Mouse (Mus musculus): ENCODE measurements around the gene Nrxn2. TPM values are rescaled to one million over a fixed set of nuclear protein-coding genes. Genes with fewer than 3 reads are reported as not detected.

Nrxn2 gene
- polyA plus RNA-seq, 1 experiment from 2014 or later = 1.4 TPM

- 69% methylated on average over 4 of the region's 4 CpGs for WGBS
- H3K4me1 ChIP-seq (replicated peaks; ENCODE audit: control insufficient read depth, insufficient read depth, low read length) = no peaks in the 10 kb centered on the region; the same call in 1 of the 2 replicates
- no peak for ATAC-seq
These were observed 36.1 kb upstream of the Nrxn2 start for GRCm38 (mm10) chr19:6382323-6382924.

GRCm38 (mm10) chr19:6383470-6383869, 35.1 kb upstream of the Nrxn2 start:
- ATAC-seq = no peak
- H3K9me3 ChIP-seq (ENCODE audit: control insufficient read depth) = no peaks in the 10 kb centered on the region
- H3K4me3 ChIP-seq (ENCODE audit: low read depth, low read length) = no peak overlapping the region
- H3K27ac ChIP-seq (ENCODE audit: low read depth, low read length) = no peak overlapping the region
- H3K4me2 ChIP-seq (replicated peaks; ENCODE audit: low read depth) = no peak overlapping the region
- no peaks in the 10 kb centered on the region; the same call in 1 of the 2 replicates for H3K4me1 ChIP-seq (replicated peaks; ENCODE audit: control insufficient read depth, insufficient read depth, low read length)
- H3K36me3 ChIP-seq (ENCODE audit: control insufficient read depth, insufficient read depth) = peaks cover 11% of the 10 kb centered on the region
- no peak overlapping the region for H3K9ac ChIP-seq (ENCODE audit: low read depth, low read length)
- TF ChIP-seq CTCF (IDR thresholded peaks at IDR 0.05; ENCODE audit: low read depth) = no peak
- no peaks in the 10 kb centered on the region for H3K27me3 ChIP-seq (replicated peaks; ENCODE audit: control insufficient read depth, insufficient read depth, low read length)
- 51% methylated on average over 5 of the region's 5 CpGs for WGBS

More at GRCm38 (mm10) chr19:6382323-6382924, 36.1 kb upstream of the Nrxn2 start:
- Histone ChIP-seq H3K36me3 (ENCODE audit: control insufficient read depth, insufficient read depth) (peaks cover 20% of the 10 kb centered on the region), H3K9me3 (ENCODE audit: control insufficient read depth) (no peaks in the 10 kb centered on the region), H3K4me2 (replicated peaks; ENCODE audit: low read depth) (no peak overlapping the region), H3K4me3 (ENCODE audit: low read depth, low read length) (no peak overlapping the region), H3K9ac (ENCODE audit: low read depth, low read length) (no peak overlapping the region), H3K27ac (ENCODE audit: low read depth, low read length) (no peak overlapping the region), H3K27me3 (replicated peaks; ENCODE audit: control insufficient read depth, insufficient read depth, low read length) (no peaks in the 10 kb centered on the region)
- no peak for TF ChIP-seq CTCF (IDR thresholded peaks at IDR 0.05; ENCODE audit: low read depth)

- H3K27ac ChIP-seq (ENCODE audit: low read depth, low read length) = no peak within 1 kb of the TSS
- no peaks in the 10 kb centered on the region; the same call in 1 of the 2 replicates for H3K4me1 ChIP-seq (replicated peaks; ENCODE audit: control insufficient read depth, insufficient read depth, low read length)
- WGBS = 36% methylated on average over 7 of the region's 7 CpGs
- H3K27me3 ChIP-seq (replicated peaks; ENCODE audit: control insufficient read depth, insufficient read depth, low read length) = no peaks in the 10 kb centered on the region
- peak within 1 kb of the TSS; percentile 35 for H3K4me2 ChIP-seq (replicated peaks; ENCODE audit: low read depth)
- H3K9ac ChIP-seq (ENCODE audit: low read depth, low read length) = no peak within 1 kb of the TSS
- H3K36me3 ChIP-seq (ENCODE audit: control insufficient read depth, insufficient read depth) = peaks cover 4% of the 10 kb centered on the region
- H3K4me3 ChIP-seq (ENCODE audit: low read depth, low read length) = no peak within 1 kb of the TSS
- no peaks in the 10 kb centered on the region for H3K9me3 ChIP-seq (ENCODE audit: control insufficient read depth)
- no peak for TF ChIP-seq CTCF (IDR thresholded peaks at IDR 0.05; ENCODE audit: low read depth)
- ATAC-seq = no peak
These were observed 34.4 kb upstream of the Nrxn2 start, which contains the start of gene Pygm for GRCm38 (mm10) chr19:6384128-6384527. Pygm (plus strand) TSS chr19:6384399.

GRCm38 (mm10) chr19:6384954-6385353, 33.6 kb upstream of the Nrxn2 start:
- Histone ChIP-seq H3K36me3 (ENCODE audit: control insufficient read depth, insufficient read depth) (no peaks in the 10 kb centered on the region), H3K27me3 (replicated peaks; ENCODE audit: control insufficient read depth, insufficient read depth, low read length) (no peaks in the 10 kb centered on the region), H3K9me3 (ENCODE audit: control insufficient read depth) (no peaks in the 10 kb centered on the region), H3K4me2 (replicated peaks; ENCODE audit: low read depth) (peak overlapping the region; percentile 35; the same call in 1 of the 2 replicates), H3K4me3 (ENCODE audit: low read depth, low read length) (no peak overlapping the region), H3K4me1 (replicated peaks; ENCODE audit: control insufficient read depth, insufficient read depth, low read length) (no peaks in the 10 kb centered on the region; the same call in none of the 2 replicates), H3K9ac (ENCODE audit: low read depth, low read length) (no peak overlapping the region), H3K27ac (ENCODE audit: low read depth, low read length) (no peak overlapping the region)
- 65% methylated on average over 11 of the region's 11 CpGs for WGBS
- TF ChIP-seq CTCF (IDR thresholded peaks at IDR 0.05; ENCODE audit: low read depth) = no peak
- no peak for ATAC-seq

GRCm38 (mm10) chr19:6385419-6385818, 33.1 kb upstream of the Nrxn2 start:
- Histone ChIP-seq H3K4me3 (ENCODE audit: low read depth, low read length) (no peak overlapping the region), H3K27ac (ENCODE audit: low read depth, low read length) (no peak overlapping the region), H3K27me3 (replicated peaks; ENCODE audit: control insufficient read depth, insufficient read depth, low read length) (no peaks in the 10 kb centered on the region), H3K9ac (ENCODE audit: low read depth, low read length) (no peak overlapping the region), H3K4me2 (replicated peaks; ENCODE audit: low read depth) (peak overlapping the region; percentile 9; the same call in 1 of the 2 replicates), H3K36me3 (ENCODE audit: control insufficient read depth, insufficient read depth) (no peaks in the 10 kb centered on the region), H3K4me1 (replicated peaks; ENCODE audit: control insufficient read depth, insufficient read depth, low read length) (no peaks in the 10 kb centered on the region; the same call in none of the 2 replicates), H3K9me3 (ENCODE audit: control insufficient read depth) (no peaks in the 10 kb centered on the region)
- TF ChIP-seq CTCF (IDR thresholded peaks at IDR 0.05; ENCODE audit: low read depth) = no peak
- ATAC-seq = no peak
- WGBS = 63% methylated on average over 5 of the region's 5 CpGs

DNA sequence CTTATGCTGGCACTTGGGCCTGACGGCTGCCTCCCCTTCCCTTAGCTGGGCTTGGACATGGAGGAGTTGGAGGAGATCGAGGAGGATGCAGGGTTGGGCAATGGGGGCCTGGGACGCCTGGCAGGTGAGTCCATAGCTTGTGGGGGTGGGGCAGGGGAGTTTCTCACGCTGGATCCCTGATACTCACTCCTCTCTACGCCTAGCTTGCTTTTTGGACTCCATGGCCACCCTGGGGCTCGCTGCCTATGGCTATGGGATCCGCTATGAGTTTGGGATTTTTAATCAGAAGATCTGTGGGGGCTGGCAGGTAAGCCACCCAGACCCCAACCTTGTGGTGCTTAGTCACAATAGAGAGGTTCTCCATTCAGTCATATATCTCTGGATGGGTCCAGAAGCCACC, 32.7 kb upstream of the Nrxn2 start:
- no peaks in the 10 kb centered on the region; the same call in none of the 2 replicates for H3K4me1 ChIP-seq (replicated peaks; ENCODE audit: control insufficient read depth, insufficient read depth, low read length)
- peak overlapping the region; percentile 9; the same call in 1 of the 2 replicates for H3K4me2 ChIP-seq (replicated peaks; ENCODE audit: low read depth)
- no peaks in the 10 kb centered on the region for H3K36me3 ChIP-seq (ENCODE audit: control insufficient read depth, insufficient read depth)
- no peaks in the 10 kb centered on the region for H3K9me3 ChIP-seq (ENCODE audit: control insufficient read depth)
- no peak overlapping the region for H3K4me3 ChIP-seq (ENCODE audit: low read depth, low read length)
- no peak for TF ChIP-seq CTCF (IDR thresholded peaks at IDR 0.05; ENCODE audit: low read depth)
- no peak for ATAC-seq
- 75% methylated on average over 7 of the region's 7 CpGs for WGBS
- no peak overlapping the region for H3K9ac ChIP-seq (ENCODE audit: low read depth, low read length)
- H3K27ac ChIP-seq (ENCODE audit: low read depth, low read length) = no peak overlapping the region
- H3K27me3 ChIP-seq (replicated peaks; ENCODE audit: control insufficient read depth, insufficient read depth, low read length) = no peaks in the 10 kb centered on the region

All from intestine, postnatal 0 days (tissue).